Mouse (Mus musculus): Measurements from ENCODE around the gene Cngb1. TPM values are rescaled to one million over a fixed set of nuclear protein-coding genes. Genes with fewer than 3 reads are reported as not detected.

Gene Cngb1
- total and polyA plus RNA-seq, 2 experiments from 2014 or later, result 1.1 TPM; not detected in 1

GRCm38 (mm10) chr8:95255611-95256010 lies 50.8 kb downstream of the Cngb1 start:
- no peaks in the 10 kb centered on the region for H3K9me3 ChIP-seq (replicated peaks; ENCODE audit: control insufficient read depth, low read length)
- H3K9ac ChIP-seq (replicated peaks; ENCODE audit: low read depth, low read length), result no peak overlapping the region
- no peaks in the 10 kb centered on the region for H3K4me1 ChIP-seq (ENCODE audit: control insufficient read depth, insufficient read depth)
- no peak for ATAC-seq (ENCODE audit: insufficient read depth, low read depth)
- TF ChIP-seq EP300 (IDR thresholded peaks at IDR 0.05; ENCODE audit: low read depth) (no peak), CTCF (IDR thresholded peaks at IDR 0.05; ENCODE audit: low read depth) (no peak)
- 87% methylated on average over 10 of the region's 10 CpGs for WGBS
- no peaks in the 10 kb centered on the region for H3K27me3 ChIP-seq (ENCODE audit: control insufficient read depth, insufficient read depth, low read length)
- H3K36me3 ChIP-seq (replicated peaks; ENCODE audit: control insufficient read depth, insufficient read depth, low read length), result no peaks in the 10 kb centered on the region
- no peak overlapping the region for H3K4me3 ChIP-seq (ENCODE audit: low read depth, low read length)
- H3K4me2 ChIP-seq (ENCODE audit: low read depth, low read length), result no peak overlapping the region
- no peak overlapping the region for H3K27ac ChIP-seq (ENCODE audit: low read depth)
- no peak for DNase-seq (ENCODE audit: low spot score)

DNA sequence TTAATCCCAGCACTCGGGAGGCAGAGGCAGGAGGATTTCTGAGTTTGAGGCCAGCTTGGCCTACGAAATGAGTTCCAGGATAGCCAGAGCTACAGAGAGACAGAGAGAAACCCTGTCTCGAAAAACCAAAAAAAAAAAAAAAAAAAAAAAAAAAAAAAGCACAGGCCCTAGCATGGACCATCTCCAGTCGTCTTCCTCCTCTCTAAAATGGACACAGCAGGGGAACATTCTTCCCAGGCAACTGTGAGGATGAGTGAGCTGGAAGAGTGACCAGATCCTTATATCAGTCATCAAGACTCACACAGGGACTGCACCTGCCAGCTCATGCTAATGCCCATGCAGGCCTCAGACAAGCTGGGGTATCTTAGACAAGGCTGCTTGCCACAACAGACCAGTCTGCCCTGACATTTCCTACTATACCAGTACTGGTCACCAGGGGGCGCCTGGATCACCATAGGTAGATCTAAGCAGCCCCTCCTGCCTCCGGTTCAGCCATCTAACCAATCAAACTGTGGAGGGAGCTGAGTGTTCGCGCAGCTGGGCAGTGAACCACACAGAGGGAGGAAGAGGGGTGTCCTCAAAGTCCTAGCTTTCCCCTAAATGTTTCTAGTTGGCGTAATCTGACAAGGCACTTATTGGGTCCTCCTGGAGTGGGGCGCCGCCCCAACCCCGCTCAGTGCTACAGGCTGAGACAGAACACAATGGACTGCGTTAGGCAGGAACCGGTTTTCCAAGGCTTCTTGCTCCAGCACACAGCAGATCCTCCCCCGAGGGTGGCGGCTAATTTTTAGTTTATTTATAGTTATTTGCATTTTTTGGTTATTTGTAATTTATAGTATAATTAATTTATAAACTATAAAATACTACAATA lies 51.6 kb downstream of the Cngb1 start:
- no peaks in the 10 kb centered on the region for H3K4me1 ChIP-seq (ENCODE audit: control insufficient read depth, insufficient read depth)
- DNase-seq (ENCODE audit: low spot score), result peak; percentile 93
- peak overlapping the region; percentile 34 for H3K4me3 ChIP-seq (ENCODE audit: low read depth, low read length)
- peak; percentile 94 for ATAC-seq (ENCODE audit: insufficient read depth, low read depth)
- no peak overlapping the region for H3K9ac ChIP-seq (replicated peaks; ENCODE audit: low read depth, low read length)
- H3K9me3 ChIP-seq (replicated peaks; ENCODE audit: control insufficient read depth, low read length), result no peaks in the 10 kb centered on the region
- H3K27me3 ChIP-seq (ENCODE audit: control insufficient read depth, insufficient read depth, low read length), result no peaks in the 10 kb centered on the region
- no peak overlapping the region for H3K27ac ChIP-seq (ENCODE audit: low read depth)
- peak; percentile 90 for TF ChIP-seq CTCF (IDR thresholded peaks at IDR 0.05; ENCODE audit: low read depth)
- TF ChIP-seq EP300 (IDR thresholded peaks at IDR 0.05; ENCODE audit: low read depth), result no peak
- H3K36me3 ChIP-seq (replicated peaks; ENCODE audit: control insufficient read depth, insufficient read depth, low read length), result no peaks in the 10 kb centered on the region
- WGBS, result 19% methylated on average over 16 of the region's 16 CpGs
- H3K4me2 ChIP-seq (ENCODE audit: low read depth, low read length), result peak overlapping the region; percentile 60

DNA sequence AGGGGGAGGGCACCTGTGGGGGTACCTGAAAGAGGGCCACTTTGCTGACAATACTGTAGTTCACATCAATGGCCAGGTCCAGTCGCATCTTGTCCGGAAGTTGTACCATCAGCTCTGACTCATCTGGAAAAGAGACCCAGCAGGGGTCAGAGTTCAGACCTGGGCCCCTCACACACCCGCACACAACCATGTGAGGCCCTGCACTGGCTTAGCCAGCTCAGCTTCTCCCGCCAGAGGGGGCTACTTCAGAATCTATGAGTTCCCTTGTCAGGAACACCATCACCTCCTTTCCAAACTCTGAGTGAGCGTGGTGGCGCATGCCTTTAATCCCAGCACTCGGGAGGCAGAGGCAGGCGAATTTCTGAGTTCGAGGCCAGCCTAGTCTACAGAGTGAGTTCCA lies 54.3 kb downstream of the Cngb1 start:
- TF ChIP-seq EP300 (IDR thresholded peaks at IDR 0.05; ENCODE audit: low read depth) (no peak), CTCF (IDR thresholded peaks at IDR 0.05; ENCODE audit: low read depth) (no peak)
- H3K4me2 ChIP-seq (ENCODE audit: low read depth, low read length), result no peak overlapping the region
- H3K9me3 ChIP-seq (replicated peaks; ENCODE audit: control insufficient read depth, low read length), result no peaks in the 10 kb centered on the region
- no peaks in the 10 kb centered on the region for H3K4me1 ChIP-seq (ENCODE audit: control insufficient read depth, insufficient read depth)
- no peaks in the 10 kb centered on the region for H3K27me3 ChIP-seq (ENCODE audit: control insufficient read depth, insufficient read depth, low read length)
- no peak overlapping the region for H3K4me3 ChIP-seq (ENCODE audit: low read depth, low read length)
- H3K36me3 ChIP-seq (replicated peaks; ENCODE audit: control insufficient read depth, insufficient read depth, low read length), result no peaks in the 10 kb centered on the region
- WGBS, result 65% methylated on average over 9 of the region's 9 CpGs
- DNase-seq (ENCODE audit: low spot score) (no peak), ATAC-seq (ENCODE audit: insufficient read depth, low read depth) (no peak)
- no peak overlapping the region for H3K9ac ChIP-seq (replicated peaks; ENCODE audit: low read depth, low read length)
- no peak overlapping the region for H3K27ac ChIP-seq (ENCODE audit: low read depth)

DNA sequence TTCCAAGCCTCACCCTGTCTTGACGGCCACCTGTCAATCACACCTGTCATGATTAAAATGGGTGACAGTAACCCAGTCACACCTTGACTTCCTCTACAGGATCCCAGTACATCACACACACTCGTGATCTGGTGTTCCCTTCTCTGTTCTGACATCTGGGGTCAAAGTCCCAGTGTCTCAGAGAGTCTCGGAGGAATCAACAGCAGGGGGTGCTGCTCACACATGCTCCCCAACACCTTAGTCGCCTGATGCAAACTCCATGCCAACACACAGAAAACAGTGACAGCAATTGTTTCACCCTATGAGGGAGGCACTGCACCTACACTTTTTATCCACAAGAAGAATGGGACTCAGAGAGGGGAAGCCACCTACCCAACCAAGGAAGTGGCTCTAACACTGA lies 56.5 kb downstream of the Cngb1 start:
- no peak overlapping the region for H3K4me2 ChIP-seq (ENCODE audit: low read depth, low read length)
- 48% methylated on average over 4 of the region's 4 CpGs for WGBS
- ATAC-seq (ENCODE audit: insufficient read depth, low read depth), result no peak
- H3K4me1 ChIP-seq (ENCODE audit: control insufficient read depth, insufficient read depth), result peaks cover 7% of the 10 kb centered on the region
- H3K27me3 ChIP-seq (ENCODE audit: control insufficient read depth, insufficient read depth, low read length), result no peaks in the 10 kb centered on the region
- no peak overlapping the region for H3K4me3 ChIP-seq (ENCODE audit: low read depth, low read length)
- H3K36me3 ChIP-seq (replicated peaks; ENCODE audit: control insufficient read depth, insufficient read depth, low read length), result no peaks in the 10 kb centered on the region
- no peak overlapping the region for H3K9ac ChIP-seq (replicated peaks; ENCODE audit: low read depth, low read length)
- H3K27ac ChIP-seq (ENCODE audit: low read depth), result no peak overlapping the region
- no peak for DNase-seq (ENCODE audit: low spot score)
- TF ChIP-seq CTCF (IDR thresholded peaks at IDR 0.05; ENCODE audit: low read depth), result peak; percentile 36
- no peak for TF ChIP-seq EP300 (IDR thresholded peaks at IDR 0.05; ENCODE audit: low read depth)
- no peaks in the 10 kb centered on the region for H3K9me3 ChIP-seq (replicated peaks; ENCODE audit: control insufficient read depth, low read length)

GRCm38 (mm10) chr8:95247277-95247676 lies 59.1 kb downstream of the Cngb1 start:
- Histone ChIP-seq H3K9me3 (replicated peaks; ENCODE audit: control insufficient read depth, low read length) (no peaks in the 10 kb centered on the region), H3K27me3 (ENCODE audit: control insufficient read depth, insufficient read depth, low read length) (no peaks in the 10 kb centered on the region), H3K4me2 (ENCODE audit: low read depth, low read length) (no peak overlapping the region), H3K4me3 (ENCODE audit: low read depth, low read length) (no peak overlapping the region), H3K9ac (replicated peaks; ENCODE audit: low read depth, low read length) (no peak overlapping the region), H3K4me1 (ENCODE audit: control insufficient read depth, insufficient read depth) (peaks cover 17% of the 10 kb centered on the region), H3K36me3 (replicated peaks; ENCODE audit: control insufficient read depth, insufficient read depth, low read length) (no peaks in the 10 kb centered on the region), H3K27ac (ENCODE audit: low read depth) (no peak overlapping the region; the same call in 1 of the 2 replicates)
- no peak for TF ChIP-seq EP300 (IDR thresholded peaks at IDR 0.05; ENCODE audit: low read depth)
- TF ChIP-seq CTCF (IDR thresholded peaks at IDR 0.05; ENCODE audit: low read depth), result no peak
- ATAC-seq (ENCODE audit: insufficient read depth, low read depth) (no peak), DNase-seq (ENCODE audit: low spot score) (no peak)
- WGBS, result 71% methylated on average over 5 of the region's 5 CpGs
